Mouse (Mus musculus) retina, postnatal 1 day (tissue): ENCODE data around the gene Lce3c.

ENCODE experiments used
- DNase-seq: peaks from one replicate; pipeline ENCODE4 v3.0.0-alpha.2; 2012

Lce3c gene

GRCm38 (mm10) chr3:92944186-92944585 is at the start of gene Lce3c:
Gene Lce3c, plus strand, starts transcription at chr3:92944486.
- DNase-seq = no peak

- DNase-seq = no peak
Measured at GRCm38 (mm10) chr3:92894489-92894888, 49.8 kb upstream of the Lce3c start.

- peak; percentile 41 for DNase-seq
Measured at GRCm38 (mm10) chr3:92902992-92903391, 41.3 kb upstream of the Lce3c start.

GRCm38 (mm10) chr3:92903640-92904039 is 40.6 kb upstream of the Lce3c start:
- DNase-seq = peak; percentile 50

GRCm38 (mm10) chr3:92905182-92905581 is 39.1 kb upstream of the Lce3c start:
- DNase-seq = no peak

- DNase-seq = peak; percentile 49
Measured at GRCm38 (mm10) chr3:92907571-92907970, 36.7 kb upstream of the Lce3c start.

GRCm38 (mm10) chr3:92920364-92920763 is 23.9 kb upstream of the Lce3c start:
- DNase-seq = peak; percentile 19

- no peak for DNase-seq
Measured at GRCm38 (mm10) chr3:92926130-92926529, 18.2 kb upstream of the Lce3c start, which contains the start of gene Lce3a. Gene Lce3a, minus strand, starts transcription at chr3:92926230.

GRCm38 (mm10) chr3:92932679-92933078 is 11.6 kb upstream of the Lce3c start, which contains the start of gene Lce3b:
Gene Lce3b, plus strand, starts transcription at chr3:92932979.
- no peak for DNase-seq

GRCm38 (mm10) chr3:92957090-92957489 is 12.8 kb downstream of the Lce3c start, which contains the start of gene Lce3d:
Gene Lce3d, plus strand, starts transcription at chr3:92957390.
- DNase-seq = no peak

GRCm38 (mm10) chr3:92966761-92967160 is 22.5 kb downstream of the Lce3c start, which contains the start of gene Lce3e:
Gene Lce3e, plus strand, starts transcription at chr3:92967061.
- DNase-seq = no peak

GRCm38 (mm10) chr3:92978484-92978883 is 34.2 kb downstream of the Lce3c start:
- DNase-seq = no peak

GRCm38 (mm10) chr3:92991926-92992325 is 47.6 kb downstream of the Lce3c start, which contains the start of gene Lce3f:
Gene Lce3f, plus strand, starts transcription at chr3:92992226.
- no peak for DNase-seq
